Mouse (Mus musculus) forebrain, embryonic 13.5 days (tissue): Measurements from ENCODE around the gene Tmem43. TPM values are rescaled to one million over a fixed set of nuclear protein-coding genes. Genes with fewer than 3 reads are reported as not detected.
A peak's percentile ranks its signal among the peaks of the same experiment; 100 is the strongest.

Source experiments
- ATAC-seq: fragments of 200-750 bp; cut with Nextera tagmentation; 2 replicates; pipeline ENCODE4 v1.8.0; 2017
- H3K27ac ChIP-seq: fragments of 300-500 bp; sonication (generic); 2 replicates; pipeline ENCODE4 v1.5.1; 2015; ENCODE audit warnings: inconsistent platforms, mild to moderate bottlenecking, moderate library complexity
- H3K27me3 ChIP-seq: fragments of 300-500 bp; sonication (generic); 2 replicates; pipeline ENCODE4 v1.6.1; 2015; ENCODE audit warnings: mild to moderate bottlenecking, inconsistent platforms
- H3K36me3 ChIP-seq: fragments of 300-500 bp; sonication (generic); 2 replicates; pipeline ENCODE4 v1.6.1; 2015; ENCODE audit warnings: mild to moderate bottlenecking, inconsistent platforms; ENCODE audit not compliant: poor library complexity, severe bottlenecking
- H3K4me1 ChIP-seq: fragments of 300-500 bp; sonication (generic); 2 replicates; pipeline ENCODE4 v1.6.1; 2015; ENCODE audit warnings: inconsistent platforms
- H3K4me2 ChIP-seq: fragments of 300-500 bp; sonication (generic); 2 replicates; pipeline ENCODE4 v1.6.1; 2015; ENCODE audit warnings: inconsistent platforms, mild to moderate bottlenecking, moderate library complexity
- H3K4me3 ChIP-seq: fragments of 300-500 bp; sonication (generic); 2 replicates; pipeline ENCODE4 v1.5.1; 2015; ENCODE audit warnings: mild to moderate bottlenecking, inconsistent platforms
- H3K9ac ChIP-seq: fragments of 300-500 bp; sonication (generic); 2 replicates; pipeline ENCODE4 v1.6.1; 2015; ENCODE audit warnings: mild to moderate bottlenecking, inconsistent platforms
- H3K9me3 ChIP-seq: fragments of 300-500 bp; sonication (generic); replicated peaks from 2 replicates; pipeline ENCODE4 v1.6.1; 2016; ENCODE audit warnings: inconsistent platforms
- WGBS: fragments of 180-500 bp; shearing (Covaris S2); methylation state at CpG from one replicate; pipeline ENCODE4 v1.1.7; 2015; 5-methylcytosine and 5-hydroxymethylcytosine counted together
- polyA plus RNA-seq: library from polyadenylated mRNA; unstranded; fragments of >200 nt; fragmentation: Nextera tagmentation; extraction: Ambion mirVana; gene quantifications from 2 replicates; pipeline ENCODE4 v1.2.1, GENCODE M21; 2015

Tmem43 gene
- polyA plus RNA-seq, 1 experiment from 2014 or later: 48.3 TPM

GRCm38 (mm10) chr6:91525544-91525943 lies 52.0 kb downstream of the Tmem43 start:
- 81% methylated on average over 4 of the region's 4 CpGs for WGBS
- ATAC-seq: no peak

GRCm38 (mm10) chr6:91527227-91527860 lies 53.8 kb downstream of the Tmem43 start:
- 49% methylated on average over 5 of the region's 5 CpGs for WGBS
- Histone ChIP-seq H3K9me3 (no peaks in the 10 kb centered on the region), H3K36me3 (peaks cover 46% of the 10 kb centered on the region), H3K27me3 (no peaks in the 10 kb centered on the region), H3K27ac (no peak overlapping the region), H3K4me2 (no peak overlapping the region), H3K4me1 (no peaks in the 10 kb centered on the region), H3K9ac (no peak overlapping the region), H3K4me3 (no peak overlapping the region)
- 0 out of 2 replicates have a peak, but pooled peaks have one; percentile 57 for ATAC-seq

More at GRCm38 (mm10) chr6:91525544-91525943, 52.0 kb downstream of the Tmem43 start:
- H3K9me3 ChIP-seq: no peaks in the 10 kb centered on the region
- no peaks in the 10 kb centered on the region for H3K27me3 ChIP-seq
- H3K4me1 ChIP-seq: no peaks in the 10 kb centered on the region
- H3K4me2 ChIP-seq: no peak overlapping the region
- no peak overlapping the region for H3K27ac ChIP-seq
- H3K4me3 ChIP-seq: no peak overlapping the region
- H3K36me3 ChIP-seq: peaks cover 64% of the 10 kb centered on the region
- no peak overlapping the region for H3K9ac ChIP-seq

GRCm38 (mm10) chr6:91528265-91528664 lies 54.8 kb downstream of the Tmem43 start:
- WGBS: 89% methylated on average over 7 of the region's 7 CpGs
- Histone ChIP-seq H3K4me2 (no peak overlapping the region), H3K4me3 (no peak overlapping the region), H3K36me3 (peaks cover 36% of the 10 kb centered on the region), H3K9ac (peak overlapping the region; percentile 26; the same call in 1 of the 2 replicates), H3K4me1 (no peaks in the 10 kb centered on the region), H3K27me3 (no peaks in the 10 kb centered on the region), H3K27ac (no peak overlapping the region), H3K9me3 (no peaks in the 10 kb centered on the region)
- ATAC-seq: no peak

GRCm38 (mm10) chr6:91530673-91531072 lies 57.2 kb downstream of the Tmem43 start:
- 92% methylated on average over 8 of the region's 8 CpGs for WGBS
- peaks cover 15% of the 10 kb centered on the region for H3K36me3 ChIP-seq
- no peak overlapping the region for H3K27ac ChIP-seq
- H3K4me1 ChIP-seq: no peaks in the 10 kb centered on the region
- H3K4me3 ChIP-seq: no peak overlapping the region
- no peaks in the 10 kb centered on the region for H3K27me3 ChIP-seq
- H3K4me2 ChIP-seq: no peak overlapping the region
- ATAC-seq: no peak
- no peaks in the 10 kb centered on the region for H3K9me3 ChIP-seq
- no peak overlapping the region for H3K9ac ChIP-seq

GRCm38 (mm10) chr6:91531276-91531675 lies 57.8 kb downstream of the Tmem43 start:
- Histone ChIP-seq H3K9me3 (no peaks in the 10 kb centered on the region), H3K9ac (no peak overlapping the region), H3K4me2 (no peak overlapping the region), H3K4me1 (no peaks in the 10 kb centered on the region), H3K27ac (no peak overlapping the region), H3K4me3 (no peak overlapping the region), H3K27me3 (no peaks in the 10 kb centered on the region), H3K36me3 (peaks cover 12% of the 10 kb centered on the region; the same call in 1 of the 2 replicates)
- WGBS: 78% methylated on average over 6 of the region's 6 CpGs
- ATAC-seq: no peak

- 82% methylated on average over 6 of the region's 6 CpGs for WGBS
- Histone ChIP-seq H3K4me1 (no peaks in the 10 kb centered on the region), H3K9ac (no peak overlapping the region), H3K9me3 (no peaks in the 10 kb centered on the region), H3K4me2 (no peak overlapping the region), H3K36me3 (peaks cover 12% of the 10 kb centered on the region; the same call in 1 of the 2 replicates), H3K27me3 (no peaks in the 10 kb centered on the region), H3K27ac (no peak overlapping the region), H3K4me3 (no peak overlapping the region)
- no peak for ATAC-seq
These were observed 59.2 kb downstream of the Tmem43 start for GRCm38 (mm10) chr6:91532661-91533060.

- 63% methylated on average over 5 of the region's 5 CpGs for WGBS
- no peak overlapping the region for H3K4me2 ChIP-seq
- no peak overlapping the region for H3K27ac ChIP-seq
- peaks cover 10% of the 10 kb centered on the region; the same call in 1 of the 2 replicates for H3K36me3 ChIP-seq
- H3K9ac ChIP-seq: no peak overlapping the region
- ATAC-seq: no peak
- no peaks in the 10 kb centered on the region for H3K4me1 ChIP-seq
- H3K27me3 ChIP-seq: no peaks in the 10 kb centered on the region
- no peaks in the 10 kb centered on the region for H3K9me3 ChIP-seq
- no peak overlapping the region for H3K4me3 ChIP-seq
These were observed 59.9 kb downstream of the Tmem43 start for GRCm38 (mm10) chr6:91533359-91533758.

GRCm38 (mm10) chr6:91533771-91534170 lies 60.3 kb downstream of the Tmem43 start:
- Histone ChIP-seq H3K27ac (no peak overlapping the region), H3K9me3 (no peaks in the 10 kb centered on the region), H3K4me1 (no peaks in the 10 kb centered on the region), H3K9ac (no peak overlapping the region), H3K4me3 (no peak overlapping the region), H3K27me3 (no peaks in the 10 kb centered on the region), H3K36me3 (peaks cover 5% of the 10 kb centered on the region; the same call in 1 of the 2 replicates), H3K4me2 (no peak overlapping the region)
- ATAC-seq: no peak
- WGBS: 43% methylated on average over 2 of the region's 2 CpGs

GRCm38 (mm10) chr6:91534268-91534667 lies 60.8 kb downstream of the Tmem43 start:
- Histone ChIP-seq H3K9ac (no peak overlapping the region), H3K27ac (no peak overlapping the region), H3K27me3 (no peaks in the 10 kb centered on the region), H3K36me3 (peaks cover under 1% of the 10 kb centered on the region; the same call in 1 of the 2 replicates), H3K4me2 (no peak overlapping the region), H3K4me3 (no peak overlapping the region), H3K9me3 (no peaks in the 10 kb centered on the region), H3K4me1 (no peaks in the 10 kb centered on the region)
- no peak for ATAC-seq
- 84% methylated on average over 4 of the region's 4 CpGs for WGBS

GRCm38 (mm10) chr6:91535231-91535630 lies 61.7 kb downstream of the Tmem43 start:
- Histone ChIP-seq H3K36me3 (no peaks in the 10 kb centered on the region), H3K4me1 (no peaks in the 10 kb centered on the region), H3K4me3 (no peak overlapping the region), H3K27me3 (no peaks in the 10 kb centered on the region), H3K4me2 (no peak overlapping the region), H3K9me3 (no peaks in the 10 kb centered on the region), H3K27ac (no peak overlapping the region), H3K9ac (no peak overlapping the region)
- ATAC-seq: no peak
- WGBS: 52% methylated on average over 3 of the region's 3 CpGs

- H3K4me3 ChIP-seq: no peak overlapping the region
- no peaks in the 10 kb centered on the region for H3K4me1 ChIP-seq
- no peak for ATAC-seq
- no peak overlapping the region for H3K9ac ChIP-seq
- H3K4me2 ChIP-seq: no peak overlapping the region
- no peaks in the 10 kb centered on the region for H3K27me3 ChIP-seq
- no peak overlapping the region for H3K27ac ChIP-seq
- WGBS: 94% methylated on average over 11 of the region's 11 CpGs
- no peaks in the 10 kb centered on the region for H3K9me3 ChIP-seq
- H3K36me3 ChIP-seq: no peaks in the 10 kb centered on the region
These were observed 62.7 kb downstream of the Tmem43 start for GRCm38 (mm10) chr6:91536047-91536765.
